Mouse (Mus musculus) lung, postnatal 0 days (tissue): ENCODE measurements around the gene Dock9. TPM values are rescaled to one million over a fixed set of nuclear protein-coding genes. Genes with fewer than 3 reads are reported as not detected.
A peak's percentile ranks its signal among the peaks of the same experiment; 100 is the strongest.

ENCODE experiments used
- ATAC-seq: fragments of 200-750 bp; cut with Nextera tagmentation; 2 replicates; pipeline ENCODE4 v1.8.0; 2017; ENCODE audit warnings: moderate library complexity
- DNase-seq: peaks from one replicate; pipeline ENCODE4 v3.0.0-alpha.2; 2016; ENCODE audit warnings: low spot score
- H3K27ac ChIP-seq: fragments of 300-500 bp; sonication (generic); 2 replicates; pipeline ENCODE4 v1.5.1; 2014; ENCODE audit warnings: antibody characterized with exemption, mild to moderate bottlenecking, low read length, mixed read lengths
- H3K27me3 ChIP-seq: fragments of 300-500 bp; sonication (generic); replicated peaks from 2 replicates; pipeline ENCODE4 v1.6.1; 2014; ENCODE audit warnings: low read length, mixed read lengths; ENCODE audit not compliant: insufficient read depth
- H3K36me3 ChIP-seq: fragments of 300-500 bp; sonication (generic); 2 replicates; pipeline ENCODE4 v1.6.1; 2014; ENCODE audit warnings: low read length, mixed read lengths; ENCODE audit not compliant: insufficient read depth
- H3K4me1 ChIP-seq: fragments of 300-500 bp; sonication (generic); 2 replicates; pipeline ENCODE4 v1.6.1; 2014; ENCODE audit warnings: antibody characterized with exemption, low read depth, low read length, mixed read lengths; ENCODE audit not compliant: insufficient read depth
- H3K4me2 ChIP-seq: fragments of 300-500 bp; sonication (generic); replicated peaks from 2 replicates; pipeline ENCODE4 v1.6.1; 2014; ENCODE audit warnings: low read depth, mild to moderate bottlenecking, low read length, moderate library complexity, mixed read lengths
- H3K4me3 ChIP-seq: fragments of 300-500 bp; sonication (generic); 2 replicates; pipeline ENCODE4 v1.5.1; 2014; ENCODE audit warnings: low read depth, low read length
- H3K9ac ChIP-seq: fragments of 300-500 bp; sonication (generic); replicated peaks from 2 replicates; pipeline ENCODE4 v1.6.1; 2014; ENCODE audit warnings: low read depth, mild to moderate bottlenecking
- H3K9me3 ChIP-seq: fragments of 300-500 bp; sonication (generic); 2 replicates; pipeline ENCODE4 v1.6.1; 2016; ENCODE audit warnings: low read length, mixed read lengths
- CTCF ChIP-seq: IDR thresholded peaks from 2 replicates; pipeline ENCODE4 v1.5.1; 2016; ENCODE audit warnings: antibody characterized with exemption, mild to moderate bottlenecking
- EP300 ChIP-seq: IDR thresholded peaks from 2 replicates; pipeline ENCODE4 v1.6.1; 2016; ENCODE audit warnings: antibody characterized with exemption, mild to moderate bottlenecking, control low read depth
- WGBS: fragments of 180-500 bp; shearing (Covaris S2); extraction: QIAGEN DNeasy Blood & Tissue Kit; methylation state at CpG from one replicate; pipeline ENCODE4 v1.1.7; 2014; 5-methylcytosine and 5-hydroxymethylcytosine counted together
- polyA plus RNA-seq: library from polyadenylated mRNA; unstranded; fragments of >200 nt; fragmentation: Nextera tagmentation; extraction: Ambion mirVana; gene quantifications from 2 replicates; pipeline ENCODE4 v1.2.1, GENCODE M21; 2015

Gene Dock9
- polyA plus RNA-seq, 1 experiment from 2014 or later, result 19.8 TPM

DNA sequence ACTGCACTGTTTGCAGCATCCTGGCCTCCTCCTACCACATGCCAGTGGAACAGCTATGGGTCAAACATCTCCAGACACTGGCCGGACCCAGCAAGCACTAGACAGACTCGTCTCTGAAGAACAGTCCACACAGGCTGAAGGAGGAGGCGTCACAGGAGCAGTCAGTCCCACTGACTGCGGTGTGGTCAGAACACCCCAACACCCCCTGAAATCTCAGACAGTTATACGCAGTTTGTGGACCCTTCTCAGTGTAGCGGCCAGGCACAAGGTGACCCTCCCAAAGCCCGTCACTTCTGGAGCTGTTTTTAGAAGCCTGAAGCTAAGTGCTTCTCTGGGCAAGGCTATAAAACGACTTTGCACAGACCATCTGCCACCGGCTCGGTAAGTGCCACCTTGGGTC, 143.9 kb downstream of the Dock9 start:
- ATAC-seq (no peak), DNase-seq (no peak)
- Histone ChIP-seq H3K27ac (no peak overlapping the region), H3K27me3 (no peaks in the 10 kb centered on the region), H3K36me3 (no peaks in the 10 kb centered on the region), H3K9ac (no peak overlapping the region), H3K9me3 (no peaks in the 10 kb centered on the region), H3K4me1 (peaks cover 11% of the 10 kb centered on the region; the same call in 1 of the 2 replicates), H3K4me3 (no peak overlapping the region), H3K4me2 (no peak overlapping the region)
- TF ChIP-seq EP300 (no peak), CTCF (no peak)
- 78% methylated on average over 10 of the region's 10 CpGs for WGBS

DNA sequence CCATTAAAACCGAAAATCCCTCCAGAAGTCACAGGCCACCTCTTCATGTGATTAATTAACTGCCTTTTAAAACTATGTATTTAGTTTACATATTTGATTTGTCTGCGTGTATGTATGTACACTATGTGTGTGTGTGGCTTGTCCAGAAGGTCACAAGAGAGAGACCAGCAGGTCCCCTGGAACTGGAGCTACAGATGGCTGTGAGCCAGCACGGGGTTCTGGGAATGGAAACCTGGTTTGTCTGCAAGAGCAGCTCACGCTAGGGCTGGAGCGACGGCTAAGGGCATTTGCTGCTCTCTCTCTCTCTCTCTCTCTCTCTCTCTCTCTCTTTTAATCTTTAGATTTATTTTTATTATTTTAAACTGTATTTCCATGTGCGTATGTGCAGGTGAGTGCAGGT, 144.4 kb downstream of the Dock9 start:
- DNase-seq, result no peak
- TF ChIP-seq CTCF (no peak), EP300 (no peak)

DNA sequence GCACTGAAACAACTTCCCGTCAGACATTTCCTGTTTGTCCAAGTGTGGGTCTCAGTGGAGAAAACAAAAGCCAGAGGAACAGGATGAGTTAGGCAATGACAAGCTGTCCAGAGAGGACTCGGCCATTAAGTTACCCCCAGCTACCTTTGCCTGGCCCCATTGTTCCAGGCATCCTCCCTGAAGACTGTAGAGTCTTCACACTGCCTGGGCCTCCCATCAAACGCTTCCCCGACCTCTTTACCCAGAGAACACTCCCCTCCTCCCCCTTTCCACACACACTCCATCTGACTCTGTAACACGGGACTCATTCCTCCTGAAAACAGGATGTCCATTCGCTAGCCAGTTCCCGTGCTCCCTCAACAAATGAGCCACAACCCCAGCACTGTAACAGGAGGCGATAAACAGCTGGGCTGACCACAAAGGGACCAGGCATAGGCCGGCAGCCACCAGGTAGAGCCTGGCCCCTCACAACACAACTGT, 149.0 kb downstream of the Dock9 start:
- Histone ChIP-seq H3K4me2 (no peak overlapping the region), H3K27me3 (no peaks in the 10 kb centered on the region), H3K9me3 (no peaks in the 10 kb centered on the region), H3K4me3 (no peak overlapping the region), H3K4me1 (no peaks in the 10 kb centered on the region), H3K27ac (peak overlapping the region; percentile 76), H3K9ac (no peak overlapping the region), H3K36me3 (no peaks in the 10 kb centered on the region)
- TF ChIP-seq CTCF (no peak), EP300 (peak; percentile 74; the same call in 1 of the 2 replicates)
- ATAC-seq (peak; percentile 86), DNase-seq (peak; percentile 69)
- WGBS, result 24% methylated on average over 9 of the region's 9 CpGs

More for the DNA sequence above, 144.4 kb downstream of the Dock9 start:
- Histone ChIP-seq H3K27me3 (no peaks in the 10 kb centered on the region), H3K4me2 (no peak overlapping the region), H3K27ac (no peak overlapping the region), H3K4me1 (peaks cover 6% of the 10 kb centered on the region; the same call in 1 of the 2 replicates), H3K36me3 (no peaks in the 10 kb centered on the region), H3K9me3 (no peaks in the 10 kb centered on the region), H3K4me3 (no peak overlapping the region), H3K9ac (no peak overlapping the region)
- 68% methylated on average over 7 of the region's 7 CpGs for WGBS
- ATAC-seq, result no peak

DNA sequence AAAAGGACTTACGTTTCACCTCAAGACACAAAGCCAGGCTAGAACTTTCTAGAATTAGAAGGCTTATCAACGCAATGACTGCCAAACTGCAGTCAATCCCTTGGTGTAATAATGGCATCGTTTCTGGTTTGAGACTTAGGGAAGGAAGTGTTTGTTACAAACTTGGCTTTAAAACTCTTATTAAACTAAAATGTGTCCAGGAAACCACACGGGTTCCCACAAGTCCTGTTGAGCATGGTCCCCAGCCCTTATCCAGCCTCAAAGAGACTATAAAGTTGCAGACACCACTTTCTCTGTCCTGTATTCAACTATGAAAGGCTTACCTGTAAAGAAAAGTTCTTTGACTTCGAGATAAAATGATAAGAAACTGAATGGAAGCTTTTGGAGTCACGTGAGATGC, 149.9 kb downstream of the Dock9 start:
- WGBS, result 56% methylated on average over 6 of the region's 6 CpGs
- no peak overlapping the region for H3K4me3 ChIP-seq
- no peaks in the 10 kb centered on the region for H3K36me3 ChIP-seq
- TF ChIP-seq CTCF (no peak), EP300 (no peak)
- H3K9ac ChIP-seq, result no peak overlapping the region
- no peak overlapping the region for H3K4me2 ChIP-seq
- H3K27ac ChIP-seq, result peak overlapping the region; percentile 76
- H3K27me3 ChIP-seq, result no peaks in the 10 kb centered on the region
- H3K9me3 ChIP-seq, result no peaks in the 10 kb centered on the region
- no peaks in the 10 kb centered on the region for H3K4me1 ChIP-seq
- DNase-seq (no peak), ATAC-seq (no peak)

DNA sequence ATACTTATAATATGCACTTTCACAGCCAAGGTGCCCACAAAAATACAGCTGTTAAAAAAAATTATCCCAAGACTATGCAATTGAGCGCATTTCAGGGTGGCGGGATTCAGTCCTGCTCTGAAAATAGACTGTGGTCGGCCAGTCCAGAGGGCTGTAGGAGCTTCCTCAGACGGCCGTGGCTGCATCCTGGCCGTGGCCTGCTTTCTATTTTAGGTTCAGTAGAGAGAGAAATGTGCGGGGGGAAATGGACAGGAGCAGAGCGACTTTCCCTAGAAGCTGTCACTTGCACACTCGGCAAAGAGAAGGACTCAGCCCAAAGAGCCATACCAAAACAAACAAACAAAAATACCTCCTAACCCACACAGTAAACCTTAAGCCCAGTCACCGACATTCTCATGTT, 151.0 kb downstream of the Dock9 start:
- Histone ChIP-seq H3K4me3 (no peak overlapping the region), H3K27ac (0 out of 2 replicates have a peak overlapping the region, but pooled peaks have one; percentile 20), H3K9me3 (no peaks in the 10 kb centered on the region), H3K4me1 (no peaks in the 10 kb centered on the region), H3K9ac (no peak overlapping the region), H3K36me3 (no peaks in the 10 kb centered on the region), H3K4me2 (no peak overlapping the region), H3K27me3 (no peaks in the 10 kb centered on the region)
- no peak for ATAC-seq
- 50% methylated on average over 10 of the region's 10 CpGs for WGBS
- no peak for DNase-seq
- no peak for TF ChIP-seq CTCF
- no peak for TF ChIP-seq EP300

DNA sequence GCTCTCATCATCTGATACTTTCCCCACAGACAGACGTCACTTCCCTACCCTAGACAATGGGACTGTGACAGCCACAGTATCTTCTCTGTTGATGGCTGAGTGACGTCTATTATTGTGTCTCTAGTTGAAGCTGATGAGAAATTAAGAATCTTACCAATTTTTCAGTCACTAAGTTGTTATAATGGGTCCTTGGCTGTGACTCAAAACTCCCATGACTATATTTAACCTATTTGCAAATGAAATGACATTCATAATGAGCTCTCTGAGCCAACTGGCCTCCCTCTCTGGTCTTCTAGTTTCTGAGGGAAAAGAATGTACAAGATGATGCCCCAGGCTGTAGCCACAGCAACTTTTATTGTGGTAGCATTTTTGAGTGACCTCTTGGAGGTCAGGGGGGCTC, 153.3 kb downstream of the Dock9 start:
- Histone ChIP-seq H3K27ac (no peak overlapping the region), H3K4me1 (no peaks in the 10 kb centered on the region)
- no peak for DNase-seq

DNA sequence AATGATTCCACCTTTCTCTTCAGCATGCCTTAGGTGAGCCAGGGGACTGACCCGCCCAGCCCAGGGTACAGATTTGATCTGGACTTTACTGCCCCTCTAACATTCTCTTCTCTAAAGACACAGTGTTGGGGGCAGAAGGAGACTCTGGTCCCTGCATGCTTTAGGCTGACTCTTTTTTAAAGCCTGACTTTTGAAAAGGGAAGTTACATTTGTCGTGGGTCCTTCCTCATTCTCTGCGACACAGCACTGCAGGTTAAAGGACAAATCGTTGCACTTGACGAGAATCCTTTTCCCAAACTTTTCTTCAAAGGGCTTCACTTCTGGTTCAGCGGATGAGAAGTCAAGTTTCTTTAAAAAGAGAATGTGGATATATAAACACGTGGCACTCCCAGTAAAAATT, 156.4 kb downstream of the Dock9 start:
- peaks cover 16% of the 10 kb centered on the region for H3K36me3 ChIP-seq
- no peak overlapping the region for H3K4me3 ChIP-seq
- no peak overlapping the region for H3K9ac ChIP-seq
- DNase-seq (no peak), ATAC-seq (no peak)
- no peak overlapping the region for H3K27ac ChIP-seq
- no peaks in the 10 kb centered on the region for H3K27me3 ChIP-seq
- TF ChIP-seq EP300, result no peak
- H3K4me1 ChIP-seq, result no peaks in the 10 kb centered on the region
- H3K9me3 ChIP-seq, result no peaks in the 10 kb centered on the region
- H3K4me2 ChIP-seq, result no peak overlapping the region
- 78% methylated on average over 7 of the region's 7 CpGs for WGBS

More for the DNA sequence above, 153.3 kb downstream of the Dock9 start:
- WGBS, result 84% methylated on average over 2 of the region's 2 CpGs
- H3K9ac ChIP-seq, result no peak overlapping the region
- peaks cover 6% of the 10 kb centered on the region for H3K36me3 ChIP-seq
- no peaks in the 10 kb centered on the region for H3K27me3 ChIP-seq
- no peak for TF ChIP-seq CTCF
- TF ChIP-seq EP300, result no peak
- no peak overlapping the region for H3K4me3 ChIP-seq
- H3K4me2 ChIP-seq, result no peak overlapping the region
- ATAC-seq, result no peak
- no peaks in the 10 kb centered on the region for H3K9me3 ChIP-seq
